Mouse (Mus musculus) midbrain, embryonic 16.5 days (tissue): ENCODE results near the gene Acsm2. TPM values are rescaled to one million over a fixed set of nuclear protein-coding genes. Genes with fewer than 3 reads are reported as not detected.

ENCODE experiments used
- ATAC-seq: fragments of 200-750 bp; cut with Nextera tagmentation; 2 replicates; pipeline ENCODE4 v1.8.0; 2017; ENCODE audit warnings: moderate TSS enrichment
- H3K27ac ChIP-seq: fragments of 300-500 bp; sonication (generic); 2 replicates; pipeline ENCODE4 v1.5.1; 2014; ENCODE audit warnings: mild to moderate bottlenecking, low read length, mixed read lengths
- H3K27me3 ChIP-seq: fragments of 300-500 bp; sonication (generic); 2 replicates; pipeline ENCODE4 v1.6.1; 2014; ENCODE audit warnings: low read depth, low read length, mixed read lengths; ENCODE audit not compliant: control insufficient read depth, insufficient read depth
- H3K36me3 ChIP-seq: fragments of 300-500 bp; sonication (generic); 2 replicates; pipeline ENCODE4 v1.6.1; 2014; ENCODE audit warnings: mild to moderate bottlenecking, low read length, moderate library complexity, mixed read lengths; ENCODE audit not compliant: control insufficient read depth, insufficient read depth
- H3K4me1 ChIP-seq: fragments of 300-500 bp; sonication (generic); 2 replicates; pipeline ENCODE4 v1.6.1; 2014; ENCODE audit warnings: mild to moderate bottlenecking, low read length, mixed read lengths; ENCODE audit not compliant: control insufficient read depth, insufficient read depth
- H3K4me2 ChIP-seq: fragments of 300-500 bp; sonication (generic); 2 replicates; pipeline ENCODE4 v1.6.1; 2014; ENCODE audit warnings: mild to moderate bottlenecking, low read length, mixed read lengths
- H3K4me3 ChIP-seq: fragments of 300-500 bp; sonication (generic); 2 replicates; pipeline ENCODE4 v1.5.1; 2014; ENCODE audit warnings: low read depth, mild to moderate bottlenecking, low read length, moderate library complexity, mixed read lengths
- H3K9ac ChIP-seq: fragments of 300-500 bp; sonication (generic); 2 replicates; pipeline ENCODE4 v1.6.1; 2014; ENCODE audit warnings: low read depth, low read length, mixed read lengths
- H3K9me3 ChIP-seq: fragments of 300-500 bp; sonication (generic); replicated peaks from 2 replicates; pipeline ENCODE4 v1.6.1; 2014; ENCODE audit warnings: mild to moderate bottlenecking, low read length, mixed read lengths; ENCODE audit not compliant: control insufficient read depth, poor library complexity, severe bottlenecking
- WGBS: fragments of 180-500 bp; shearing (Covaris S2); extraction: QIAGEN DNeasy Blood & Tissue Kit; methylation state at CpG from one replicate; pipeline ENCODE4 v1.1.7; 2014; 5-methylcytosine and 5-hydroxymethylcytosine counted together
- polyA plus RNA-seq: library from polyadenylated mRNA; unstranded; fragments of >200 nt; fragmentation: Nextera tagmentation; extraction: Ambion mirVana; gene quantifications from 2 replicates; pipeline ENCODE4 v1.2.1, GENCODE M21; 2015

The Acsm2 gene
- polyA plus RNA-seq, 1 experiment from 2014 or later: not detected

DNA sequence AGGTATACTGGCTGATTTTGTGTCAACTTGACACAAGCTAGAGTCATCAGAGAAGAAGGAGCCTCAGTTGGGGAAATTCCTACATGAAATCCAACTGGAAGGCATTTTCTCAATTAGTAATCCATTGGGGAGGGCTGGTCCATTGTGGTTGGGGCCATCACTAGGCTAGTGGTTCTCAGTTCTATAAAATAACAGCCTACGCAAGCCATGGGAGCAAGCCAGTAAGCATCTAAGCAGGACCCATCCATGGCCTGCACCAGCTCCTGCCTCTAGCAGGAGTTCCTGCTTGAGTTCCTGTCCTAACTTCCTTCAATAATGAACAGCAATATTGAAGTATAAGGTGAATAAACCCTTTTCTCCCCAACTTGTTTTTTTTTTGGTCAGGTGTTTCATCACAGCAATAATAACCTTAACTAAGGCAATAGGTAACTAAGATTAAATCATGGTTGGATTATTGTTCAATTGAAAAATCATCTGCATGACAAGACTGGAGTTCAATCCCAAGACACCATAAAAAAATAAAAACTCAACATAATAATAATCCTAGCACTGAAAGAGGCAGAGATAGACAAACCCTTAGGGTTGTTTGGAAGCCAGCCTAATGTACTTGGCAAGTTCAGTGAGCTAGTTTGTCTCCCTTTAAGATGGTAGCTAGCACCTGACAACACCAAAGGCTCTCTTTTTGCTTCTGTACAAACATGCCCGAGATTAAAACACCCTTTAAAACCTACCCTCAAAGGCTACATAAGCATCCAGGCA, 47.2 kb downstream of the Acsm2 start:
- no peak for ATAC-seq
- Histone ChIP-seq H3K4me3 (no peak overlapping the region), H3K9me3 (no peaks in the 10 kb centered on the region), H3K27ac (no peak overlapping the region), H3K4me1 (no peaks in the 10 kb centered on the region), H3K9ac (no peak overlapping the region), H3K27me3 (no peaks in the 10 kb centered on the region), H3K4me2 (no peak overlapping the region), H3K36me3 (no peaks in the 10 kb centered on the region)
- WGBS: 89% methylated on average over 2 of the region's 2 CpGs

DNA sequence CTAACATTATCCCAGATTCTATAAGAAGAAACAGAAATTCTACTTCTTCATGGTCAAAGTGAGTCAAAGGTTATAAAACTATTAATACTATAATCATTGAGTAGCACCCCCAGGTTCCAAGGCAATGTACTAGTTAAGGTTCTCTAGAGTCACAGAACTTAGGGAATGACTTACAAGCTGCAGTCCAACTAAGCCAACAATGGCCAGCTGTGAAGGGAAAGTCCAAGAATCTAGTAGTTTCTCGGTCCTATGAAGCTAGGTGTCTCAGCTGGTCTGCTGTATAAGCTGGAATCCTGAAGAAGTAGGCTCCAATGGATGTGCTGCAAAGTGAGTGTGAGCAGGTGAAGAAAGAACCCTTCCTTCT, 47.8 kb downstream of the Acsm2 start:
- no peaks in the 10 kb centered on the region for H3K9me3 ChIP-seq
- no peak overlapping the region for H3K27ac ChIP-seq
- no peak overlapping the region for H3K9ac ChIP-seq
- H3K36me3 ChIP-seq: no peaks in the 10 kb centered on the region
- no peaks in the 10 kb centered on the region for H3K4me1 ChIP-seq
- ATAC-seq: no peak
- no peaks in the 10 kb centered on the region for H3K27me3 ChIP-seq
- no peak overlapping the region for H3K4me3 ChIP-seq
- H3K4me2 ChIP-seq: no peak overlapping the region
- 67% methylated on average over 1 of the region's 1 CpGs for WGBS

DNA sequence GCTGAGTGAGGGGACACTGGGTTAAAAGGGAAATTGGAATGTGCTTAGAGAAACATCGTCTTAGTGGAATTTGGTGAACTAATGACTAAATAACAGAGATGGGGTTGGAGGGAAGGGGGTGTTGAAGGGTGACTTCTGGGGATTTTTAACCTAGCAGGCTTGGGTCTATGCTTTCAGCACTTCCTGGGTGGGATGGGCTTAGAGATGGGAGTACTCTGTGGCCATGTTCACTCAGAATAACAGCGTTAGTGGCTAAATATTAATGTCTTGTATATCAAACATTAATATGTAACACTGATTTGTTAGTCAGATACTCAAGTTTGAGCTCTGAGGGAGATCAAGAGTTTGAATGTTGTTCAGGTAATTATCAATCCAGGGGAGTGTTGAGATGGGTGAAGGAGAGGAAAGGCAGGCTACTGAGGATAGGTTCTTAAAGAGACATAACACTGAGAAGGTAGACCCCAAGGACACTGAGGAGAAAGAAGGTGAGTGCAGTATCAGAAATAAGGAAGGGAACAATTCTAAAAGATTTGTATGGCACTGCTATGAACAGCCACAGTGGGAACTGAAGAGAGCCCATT, 50.9 kb downstream of the Acsm2 start:
- H3K9ac ChIP-seq: no peak overlapping the region
- no peak for ATAC-seq
- no peaks in the 10 kb centered on the region for H3K27me3 ChIP-seq
- no peaks in the 10 kb centered on the region for H3K9me3 ChIP-seq
- 87% methylated on average over 2 of the region's 2 CpGs for WGBS
- no peaks in the 10 kb centered on the region for H3K36me3 ChIP-seq
- no peak overlapping the region for H3K27ac ChIP-seq
- no peak overlapping the region for H3K4me2 ChIP-seq
- no peak overlapping the region for H3K4me3 ChIP-seq
- H3K4me1 ChIP-seq: no peaks in the 10 kb centered on the region

DNA sequence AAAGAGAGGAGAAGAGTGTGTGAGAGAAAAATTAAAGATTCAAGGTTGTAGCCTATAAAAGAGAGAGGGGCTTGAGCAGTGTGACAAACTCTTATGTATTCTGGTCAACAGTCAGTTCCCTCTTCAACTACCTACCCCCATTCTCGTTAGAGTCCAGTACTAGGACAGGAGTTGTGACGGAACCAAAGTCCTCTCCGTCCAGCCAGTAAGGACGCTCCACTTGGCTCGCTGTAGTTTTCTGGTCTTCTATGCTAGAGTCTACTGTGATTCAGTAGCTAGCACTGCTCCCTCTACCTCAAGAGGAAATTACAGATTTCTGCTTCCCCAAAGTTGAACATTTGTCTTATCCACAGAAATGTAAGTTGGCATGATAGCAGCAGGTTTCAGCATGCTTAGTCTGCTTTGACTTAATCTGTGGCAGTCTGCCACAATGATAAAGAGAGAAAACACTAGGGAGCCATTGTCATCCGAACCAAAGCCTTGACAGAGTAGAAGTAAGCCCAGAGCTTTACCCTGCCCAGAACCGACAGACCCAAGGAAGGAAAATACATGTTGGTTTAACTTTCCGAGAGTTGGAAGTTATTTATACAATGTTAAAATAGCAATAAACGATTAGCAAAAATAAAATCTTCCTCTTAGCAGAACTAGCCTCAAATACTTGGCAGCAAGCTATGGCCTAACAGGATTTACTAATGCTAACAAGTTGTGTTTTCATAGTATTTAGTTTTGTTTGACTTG, 52.0 kb downstream of the Acsm2 start:
- no peak for ATAC-seq
- WGBS: 68% methylated on average over 9 of the region's 9 CpGs
- H3K4me1 ChIP-seq: no peaks in the 10 kb centered on the region
- no peaks in the 10 kb centered on the region for H3K27me3 ChIP-seq
- H3K4me2 ChIP-seq: no peak overlapping the region
- H3K4me3 ChIP-seq: no peak overlapping the region
- no peak overlapping the region for H3K27ac ChIP-seq
- H3K9ac ChIP-seq: no peak overlapping the region
- H3K36me3 ChIP-seq: no peaks in the 10 kb centered on the region
- H3K9me3 ChIP-seq: no peaks in the 10 kb centered on the region

DNA sequence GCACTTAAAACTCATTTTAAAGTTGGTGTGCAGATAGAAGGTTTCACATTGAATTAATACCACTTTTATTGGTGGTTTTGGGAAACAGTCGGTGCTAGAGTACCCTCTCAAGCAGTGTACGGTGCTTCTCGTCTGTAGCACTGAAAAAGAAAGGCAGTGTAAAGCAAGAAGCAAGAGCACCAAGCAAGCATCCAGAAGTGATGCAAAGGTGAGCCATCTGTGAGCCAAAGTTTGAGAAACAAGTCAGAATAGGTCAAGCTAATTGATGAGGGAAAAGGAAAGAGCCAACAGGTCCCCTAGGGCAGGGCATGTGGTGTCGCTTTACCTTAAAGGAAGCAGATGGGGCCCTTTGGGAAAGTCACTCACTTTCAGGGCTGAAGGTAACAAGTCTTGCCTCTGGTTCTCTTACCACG, 52.5 kb downstream of the Acsm2 start, which contains the start of gene Acsm1:
Gene Acsm1, plus strand, starts transcription at position 363 of the 413 bp plus-strand sequence.
- Histone ChIP-seq H3K9ac (no peak within 1 kb of the TSS), H3K4me3 (no peak within 1 kb of the TSS), H3K9me3 (no peaks in the 10 kb centered on the region), H3K4me2 (no peak within 1 kb of the TSS), H3K27me3 (no peaks in the 10 kb centered on the region), H3K36me3 (no peaks in the 10 kb centered on the region), H3K4me1 (no peaks in the 10 kb centered on the region), H3K27ac (no peak within 1 kb of the TSS)
- ATAC-seq: no peak
- 84% methylated on average over 5 of the region's 5 CpGs for WGBS

DNA sequence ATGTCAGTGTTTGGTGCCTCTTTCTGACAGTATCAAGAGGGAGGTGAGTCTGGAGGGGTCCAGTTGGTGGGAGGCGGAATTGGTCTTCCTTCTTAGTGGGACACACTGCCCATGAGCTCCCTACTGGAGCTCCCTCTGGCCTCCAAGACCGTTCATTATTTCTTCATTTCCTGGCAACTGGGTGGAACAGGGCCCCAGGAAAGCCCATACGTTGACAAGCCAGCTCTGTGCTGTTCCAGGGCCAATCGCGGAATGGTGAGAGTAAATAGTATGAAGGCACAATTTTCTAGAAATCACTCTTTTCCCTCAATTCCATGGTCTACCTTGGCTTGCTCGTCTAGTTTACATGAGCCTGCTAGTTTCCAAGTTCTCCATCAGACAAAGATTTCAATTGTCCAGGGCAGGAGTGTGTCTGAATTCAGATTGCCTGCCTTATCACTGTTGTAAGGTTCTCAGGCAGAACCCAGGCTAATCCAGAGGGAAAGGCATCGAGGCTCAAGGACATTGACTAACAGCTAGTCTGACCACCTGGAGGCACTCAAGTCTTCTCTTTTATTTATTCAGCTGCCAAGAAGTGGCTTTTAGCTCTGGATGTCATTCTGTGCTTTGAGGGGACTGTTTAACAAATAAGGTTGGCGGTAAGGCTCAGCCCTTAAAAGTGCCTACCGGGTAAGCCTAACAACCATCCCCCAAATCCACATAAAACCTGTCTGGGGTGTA, 53.8 kb downstream of the Acsm2 start:
- Histone ChIP-seq H3K9ac (no peak overlapping the region), H3K27ac (no peak overlapping the region), H3K4me3 (no peak overlapping the region), H3K36me3 (no peaks in the 10 kb centered on the region), H3K4me1 (no peaks in the 10 kb centered on the region), H3K9me3 (no peaks in the 10 kb centered on the region), H3K27me3 (no peaks in the 10 kb centered on the region), H3K4me2 (no peak overlapping the region)
- ATAC-seq: no peak
- WGBS: 82% methylated on average over 9 of the region's 9 CpGs

DNA sequence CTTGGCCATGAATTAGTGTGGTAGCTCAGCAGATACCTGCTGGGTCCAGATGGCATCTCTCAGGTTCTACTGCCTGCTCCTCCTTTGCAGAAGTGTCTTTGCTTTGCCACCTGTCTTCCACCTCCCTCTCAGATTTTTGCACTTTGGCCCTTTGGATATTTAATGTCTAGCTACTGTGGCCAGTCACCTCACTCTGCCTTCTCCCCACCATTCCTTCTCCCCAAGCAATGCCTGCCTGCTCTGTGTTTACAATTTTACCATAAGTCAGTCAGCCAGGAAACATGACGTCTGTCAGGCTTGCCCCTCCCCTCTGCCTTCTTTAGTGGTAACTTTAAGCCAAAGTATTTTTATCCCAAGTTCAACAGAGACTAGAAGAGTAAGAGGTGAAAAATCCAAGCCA, 62.4 kb downstream of the Acsm2 start:
- no peaks in the 10 kb centered on the region for H3K9me3 ChIP-seq
- no peaks in the 10 kb centered on the region for H3K27me3 ChIP-seq
- H3K4me1 ChIP-seq: no peaks in the 10 kb centered on the region
- no peaks in the 10 kb centered on the region for H3K36me3 ChIP-seq
- no peak for ATAC-seq
- no peak overlapping the region for H3K9ac ChIP-seq
- no peak overlapping the region for H3K4me2 ChIP-seq
- no peak overlapping the region for H3K4me3 ChIP-seq
- no peak overlapping the region for H3K27ac ChIP-seq
- WGBS: 69% methylated on average over 1 of the region's 1 CpGs

DNA sequence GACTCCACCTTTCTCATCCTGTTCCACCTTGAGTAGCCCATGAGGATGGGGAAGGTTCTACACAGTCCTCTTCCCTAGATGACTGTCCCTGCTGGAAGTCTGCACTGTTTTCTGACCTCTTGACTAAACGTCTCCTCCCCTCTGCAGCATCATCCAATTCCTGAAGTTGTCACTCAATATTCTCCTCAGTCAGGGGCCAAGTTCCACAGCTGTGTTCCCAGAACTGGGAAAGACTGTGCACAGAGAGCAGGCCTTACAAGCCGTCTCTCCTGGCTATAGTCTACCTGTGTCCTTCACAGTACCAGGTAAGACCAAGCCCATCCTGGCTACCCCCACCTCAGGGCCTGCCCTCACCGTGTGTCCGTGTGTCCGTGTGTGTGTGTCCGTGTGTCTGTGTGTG, 63.5 kb downstream of the Acsm2 start:
- H3K4me1 ChIP-seq: no peaks in the 10 kb centered on the region
- no peak overlapping the region for H3K9ac ChIP-seq
- ATAC-seq: no peak
- H3K27me3 ChIP-seq: no peaks in the 10 kb centered on the region
- H3K4me2 ChIP-seq: no peak overlapping the region
- H3K36me3 ChIP-seq: no peaks in the 10 kb centered on the region
- no peak overlapping the region for H3K27ac ChIP-seq
- H3K4me3 ChIP-seq: no peak overlapping the region
- H3K9me3 ChIP-seq: no peaks in the 10 kb centered on the region
- WGBS: 89% methylated on average over 6 of the region's 6 CpGs
